Mouse (Mus musculus): ENCODE results near the gene BC025446.

DNA sequence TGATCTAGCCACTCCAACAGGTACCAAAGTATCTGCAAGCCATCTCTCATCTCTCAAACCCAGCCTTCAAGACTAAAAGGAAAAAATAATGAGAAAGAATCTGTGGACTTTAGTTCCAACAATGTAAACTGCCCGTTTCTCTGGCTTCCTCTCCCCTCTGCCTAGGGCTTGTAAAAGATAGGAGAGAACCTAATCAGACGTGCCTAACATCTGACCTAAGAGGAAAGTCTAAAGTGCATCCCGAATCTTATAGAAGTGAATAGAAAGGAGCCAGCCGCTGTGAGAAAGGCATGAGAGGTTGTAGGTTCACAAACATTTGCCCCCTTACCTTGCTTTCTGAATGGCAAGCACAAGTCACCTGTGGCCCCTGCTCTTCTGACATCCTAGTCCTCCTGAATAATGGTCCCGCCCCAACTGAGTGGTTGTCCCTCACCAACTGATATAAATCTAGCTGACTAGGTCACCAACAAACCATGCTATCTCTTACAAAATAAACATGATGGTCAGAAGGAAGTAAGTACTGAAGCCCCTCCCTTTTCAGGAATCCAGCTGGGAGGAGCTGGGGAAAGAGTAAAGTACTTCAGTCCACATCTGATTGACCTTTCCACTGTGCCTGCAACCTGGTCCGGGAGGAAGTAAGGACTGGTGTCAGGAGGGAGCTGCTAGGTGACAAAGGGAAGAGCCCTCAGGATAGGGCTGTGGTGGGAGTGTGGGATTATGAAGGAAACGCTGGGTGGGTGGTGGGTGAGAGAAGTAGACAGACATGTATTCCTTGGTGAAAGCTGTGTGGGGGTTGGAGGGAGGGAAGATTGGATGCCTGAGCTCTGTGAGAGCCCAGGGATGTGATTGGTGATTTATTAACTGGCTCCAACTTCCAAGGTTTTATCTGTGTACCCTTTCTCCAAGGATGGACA lies at the start of gene BC025446:
- no peak for TF ChIP-seq EP300 (IDR thresholded peaks at IDR 0.05; ENCODE audit: low read depth)
- no peak for TF ChIP-seq CTCF (IDR thresholded peaks at IDR 0.05; ENCODE audit: low read depth)
